Mouse (Mus musculus) lung, adult 2 months (tissue): ENCODE data around the gene Epha4.

ENCODE experiments used
- CTCF ChIP-seq: fragments of 200-500 bp; IDR thresholded peaks from 2 replicates; pipeline ENCODE4 v1.5.1; 2011; ENCODE audit warnings: mild to moderate bottlenecking, low read length, control low read depth; ENCODE audit not compliant: insufficient read depth
- POLR2A ChIP-seq: fragments of 200-500 bp; IDR thresholded peaks from 2 replicates; pipeline ENCODE4 v1.6.1; 2011; ENCODE audit warnings: low read depth, mild to moderate bottlenecking, control low read depth, low read length, borderline replicate concordance; ENCODE audit errors: extremely low read depth

- TF ChIP-seq CTCF = no peak
- no peak for TF ChIP-seq POLR2A
These were observed 12.3 kb downstream of the Epha4 start for GRCm38 (mm10) chr1:77502554-77503119.
